Mouse (Mus musculus) kidney, adult 2 months (tissue): ENCODE data around the gene Nebl. TPM values are rescaled to one million over a fixed set of nuclear protein-coding genes. Genes with fewer than 3 reads are reported as not detected.

Experiments used
- DNase-seq: peaks from one replicate; pipeline ENCODE4 v3.0.0; 2021
- H3K27ac ChIP-seq: fragments of 200-500 bp; 2 replicates; pipeline ENCODE4 v1.5.1; 2012; ENCODE audit warnings: low read depth, low read length, control low read depth, inconsistent platforms; ENCODE audit not compliant: insufficient read depth
- H3K27me3 ChIP-seq: fragments of 200-500 bp; replicated peaks from 2 replicates; pipeline ENCODE4 v1.6.1; 2012; ENCODE audit warnings: mild to moderate bottlenecking, moderate library complexity, low read length, inconsistent platforms; ENCODE audit not compliant: control insufficient read depth, insufficient read depth
- H3K36me3 ChIP-seq: fragments of 200-500 bp; 2 replicates; pipeline ENCODE4 v1.6.1; 2012; ENCODE audit warnings: mild to moderate bottlenecking, moderate library complexity, low read length, inconsistent platforms; ENCODE audit not compliant: control insufficient read depth, insufficient read depth
- H3K4me1 ChIP-seq: fragments of 200-500 bp; 2 replicates; pipeline ENCODE4 v1.6.1; 2011; ENCODE audit warnings: low read length; ENCODE audit not compliant: control insufficient read depth, insufficient read depth
- H3K4me3 ChIP-seq: fragments of 200-500 bp; 2 replicates; pipeline ENCODE4 v1.5.1; 2011; ENCODE audit warnings: mild to moderate bottlenecking, low read depth, low read length, control low read depth; ENCODE audit not compliant: insufficient read depth
- CTCF ChIP-seq: fragments of 200-500 bp; conservative IDR thresholded peaks from 2 replicates; pipeline ENCODE4 v1.5.1; 2011; ENCODE audit warnings: low read depth, mild to moderate bottlenecking, control low read depth, low read length, moderate library complexity, mixed read lengths; ENCODE audit not compliant: insufficient read depth, insufficient read length
- POLR2A ChIP-seq: fragments of 200-500 bp; IDR thresholded peaks from one replicate; pipeline ENCODE4 v1.6.1; 2011; ENCODE audit warnings: low read depth, low read length, control low read depth
- WGBS: fragments of 180-500 bp; shearing (Covaris S2); methylation state at CpG from one replicate; pipeline ENCODE4 v1.1.7; 2018; 5-methylcytosine and 5-hydroxymethylcytosine counted together
- polyA plus RNA-seq: library from polyadenylated mRNA; depleted of rRNA; stranded (reverse); fragments of >200 nt; gene quantifications from 2 replicates; pipeline ENCODE4 v1.2.3, GENCODE M21; 2012

Gene Nebl
- polyA plus RNA-seq, 1 experiment: 3.9 TPM

GRCm38 (mm10) chr2:17507362-17507761 lies 223.9 kb downstream of the Nebl start:
- no peak for DNase-seq
- Histone ChIP-seq H3K36me3 (no peaks in the 10 kb centered on the region), H3K4me3 (no peak overlapping the region), H3K27me3 (no peaks in the 10 kb centered on the region), H3K27ac (no peak overlapping the region), H3K4me1 (no peaks in the 10 kb centered on the region)
- no peak for TF ChIP-seq POLR2A
- TF ChIP-seq CTCF: no peak
- 93% methylated on average over 2 of the region's 2 CpGs for WGBS

GRCm38 (mm10) chr2:17504115-17504774 lies 227.0 kb downstream of the Nebl start:
- no peak for DNase-seq
- H3K27ac ChIP-seq: no peak overlapping the region
- H3K36me3 ChIP-seq: no peaks in the 10 kb centered on the region
- H3K4me3 ChIP-seq: no peak overlapping the region
- WGBS: 86% methylated on average over 6 of the region's 6 CpGs
- TF ChIP-seq CTCF (no peak), POLR2A (no peak)
- no peaks in the 10 kb centered on the region for H3K27me3 ChIP-seq
- no peaks in the 10 kb centered on the region for H3K4me1 ChIP-seq

GRCm38 (mm10) chr2:17501075-17501474 lies 230.2 kb downstream of the Nebl start:
- DNase-seq: no peak
- H3K27ac ChIP-seq: no peak overlapping the region
- no peaks in the 10 kb centered on the region for H3K4me1 ChIP-seq
- H3K36me3 ChIP-seq: no peaks in the 10 kb centered on the region
- 97% methylated on average over 3 of the region's 3 CpGs for WGBS
- no peaks in the 10 kb centered on the region for H3K27me3 ChIP-seq
- TF ChIP-seq POLR2A: no peak
- TF ChIP-seq CTCF: no peak
- no peak overlapping the region for H3K4me3 ChIP-seq

- Histone ChIP-seq H3K4me3 (no peak overlapping the region), H3K36me3 (no peaks in the 10 kb centered on the region), H3K27ac (no peak overlapping the region), H3K4me1 (no peaks in the 10 kb centered on the region), H3K27me3 (no peaks in the 10 kb centered on the region)
- DNase-seq: no peak
- 74% methylated on average over 6 of the region's 6 CpGs for WGBS
- TF ChIP-seq CTCF (no peak), POLR2A (no peak)
These were observed 265.6 kb downstream of the Nebl start for GRCm38 (mm10) chr2:17465517-17466174.

GRCm38 (mm10) chr2:17460434-17460833 lies 270.8 kb downstream of the Nebl start:
- TF ChIP-seq CTCF (no peak), POLR2A (no peak)
- Histone ChIP-seq H3K4me1 (no peaks in the 10 kb centered on the region), H3K4me3 (no peak overlapping the region), H3K36me3 (no peaks in the 10 kb centered on the region), H3K27me3 (no peaks in the 10 kb centered on the region), H3K27ac (no peak overlapping the region)
- DNase-seq: no peak
- 84% methylated on average over 2 of the region's 2 CpGs for WGBS

GRCm38 (mm10) chr2:17453676-17454075 lies 277.6 kb downstream of the Nebl start:
- Histone ChIP-seq H3K27ac (no peak overlapping the region), H3K27me3 (no peaks in the 10 kb centered on the region), H3K36me3 (no peaks in the 10 kb centered on the region), H3K4me3 (no peak overlapping the region), H3K4me1 (no peaks in the 10 kb centered on the region)
- TF ChIP-seq POLR2A (no peak), CTCF (no peak)
- no peak for DNase-seq

- no peak for DNase-seq
- TF ChIP-seq CTCF (no peak), POLR2A (no peak)
These were observed 282.9 kb downstream of the Nebl start for GRCm38 (mm10) chr2:17448341-17448740.

More at GRCm38 (mm10) chr2:17448341-17448740, 282.9 kb downstream of the Nebl start:
- H3K4me1 ChIP-seq: no peaks in the 10 kb centered on the region
- H3K36me3 ChIP-seq: no peaks in the 10 kb centered on the region
- H3K27me3 ChIP-seq: no peaks in the 10 kb centered on the region
- no peak overlapping the region for H3K27ac ChIP-seq
- H3K4me3 ChIP-seq: no peak overlapping the region
